Mouse (Mus musculus) myocyte (in vitro differentiated cells): ENCODE measurements around the gene Cfap299.

Experiments used
- CEBPB ChIP-seq: IDR thresholded peaks from 2 replicates; pipeline ENCODE4 v1.6.1; 2011; ENCODE audit warnings: mild to moderate bottlenecking, moderate library complexity; ENCODE audit not compliant: poor library complexity, insufficient read depth, severe bottlenecking
- E2F4 ChIP-seq: IDR thresholded peaks from one replicate; pipeline ENCODE4 v1.6.1; 2011; ENCODE audit warnings: mild to moderate bottlenecking, control low read depth, moderate library complexity; ENCODE audit not compliant: insufficient read depth
- MAX ChIP-seq: IDR thresholded peaks from one replicate; pipeline ENCODE4 v1.6.1; 2011; ENCODE audit warnings: low read depth, mild to moderate bottlenecking, control low read depth
- POLR2A ChIP-seq: IDR thresholded peaks from one replicate; pipeline ENCODE4 v1.6.1; 2011; ENCODE audit warnings: low read depth, mild to moderate bottlenecking, control low read depth, moderate library complexity; ENCODE audit not compliant: insufficient read length
- REST ChIP-seq: IDR thresholded peaks from one replicate; pipeline ENCODE4 v1.6.1; 2011; ENCODE audit warnings: mild to moderate bottlenecking, control low read depth, moderate library complexity; ENCODE audit not compliant: insufficient read depth, insufficient read length
- SRF ChIP-seq: IDR thresholded peaks from one replicate; pipeline ENCODE4 v1.6.1; 2011; ENCODE audit warnings: low read depth; ENCODE audit not compliant: control insufficient read depth, insufficient read length
- TCF12 ChIP-seq: IDR thresholded peaks from one replicate; pipeline ENCODE4 v1.6.1; 2011; ENCODE audit warnings: mild to moderate bottlenecking, control low read depth; ENCODE audit not compliant: poor library complexity, insufficient read depth, severe bottlenecking
- USF1 ChIP-seq: IDR thresholded peaks from one replicate; pipeline ENCODE4 v1.6.1; 2011; ENCODE audit warnings: low read depth, mild to moderate bottlenecking, control low read depth, moderate library complexity

GRCm38 (mm10) chr5:98520118-98520517 lies 191.0 kb downstream of the Cfap299 start:
- no peak for TF ChIP-seq POLR2A
- TF ChIP-seq TCF12, result no peak
- no peak for TF ChIP-seq USF1
- no peak for TF ChIP-seq E2F4
- no peak for TF ChIP-seq SRF
- TF ChIP-seq CEBPB, result no peak
- no peak for TF ChIP-seq MAX
- no peak for TF ChIP-seq REST
